15 mouse cellular contexts compared by ENCODE assay signal in the genomic region with DNA sequence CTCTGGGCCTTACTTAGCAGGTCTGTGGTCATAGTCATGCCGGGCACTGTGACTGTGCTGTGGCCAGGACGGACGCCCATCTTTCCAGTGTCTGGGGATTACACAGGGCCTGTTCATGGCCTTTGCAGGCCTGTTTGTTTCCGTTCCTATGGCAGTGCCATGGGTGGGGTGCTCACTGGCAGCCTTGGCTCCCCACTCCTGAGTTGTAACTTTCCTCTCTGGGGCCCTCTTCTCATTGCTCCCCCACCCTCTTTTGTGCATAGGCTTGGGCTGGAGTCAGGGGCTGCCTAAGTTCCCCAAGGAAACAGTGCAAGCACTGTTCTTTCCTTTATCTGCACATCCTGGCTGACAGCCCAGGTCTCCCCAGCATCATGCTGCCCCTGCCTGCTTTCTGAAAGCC.
DNase-seq lines count a peak whose midpoint lies in the region; ATAC-seq lines count a peak whose summit lies in the region.
"Had no signal": no experiment of that assay in that cellular context is flagged by ENCODE, and none has a peak within 500 bp of the region (broad histone marks: within the 10 kb centered on the region; RNA-seq: fewer than 3 reads in every experiment).

No protein-coding gene starts in this region.

- H3K27me3 ChIP-seq in forebrain, embryonic 16.5 days (replicated peaks; ENCODE audit: control insufficient read depth, insufficient read depth, low read length): peaks cover 2% of the 10 kb centered on the region; the same call in 1 of the 2 replicates
- peaks cover 38% of the 10 kb centered on the region for H3K27me3 ChIP-seq in forebrain, embryonic 13.5 days
- H3K27me3 ChIP-seq in embryonic facial prominence, embryonic 14.5 days (replicated peaks; ENCODE audit: control insufficient read depth, insufficient read depth, low read length): no peaks in the 10 kb centered on the region
- H3K27me3 ChIP-seq in neural tube, embryonic 14.5 days (ENCODE audit: control insufficient read depth, insufficient read depth, low read length): no peaks in the 10 kb centered on the region
- H3K27me3 ChIP-seq: limb, embryonic 13.5 days had no signal

- WGBS in forebrain, embryonic 16.5 days: 58% methylated on average over 4 of the region's 4 CpGs
- WGBS in forebrain, embryonic 13.5 days: 82% methylated on average over 4 of the region's 4 CpGs
- WGBS in embryonic facial prominence, embryonic 14.5 days: 70% methylated on average over 4 of the region's 4 CpGs
- WGBS in neural tube, embryonic 14.5 days: 76% methylated on average over 4 of the region's 4 CpGs

- DNase-seq in left cerebral cortex, postnatal 4 days: peak; percentile 38
- no peak for DNase-seq in left cerebral cortex, adult 11 months (ENCODE audit: low spot score)
- peak; percentile 20 for DNase-seq in embryonic facial prominence, embryonic 14.5 days (ENCODE audit: low spot score)
- DNase-seq in layer of hippocampus, adult 9-10 months (ENCODE audit: low spot score): no peak
- DNase-seq: gastrocnemius, postnatal 25 days; heart, postnatal 4 days; kidney, adult 18-20 months; kidney, postnatal 14 days; lung, postnatal 10 days; thymus, postnatal 36 days had no signal

- intact Hi-C loops in left cerebral cortex, postnatal 4 days (cut with DNase I): no loop called here

- H3K4me2 ChIP-seq in forebrain, embryonic 16.5 days (ENCODE audit: low read length): no peak overlapping the region
- no peak overlapping the region for H3K4me2 ChIP-seq in forebrain, embryonic 13.5 days
- H3K4me2 ChIP-seq in embryonic facial prominence, embryonic 14.5 days (ENCODE audit: low read depth, low read length): no peak overlapping the region
- H3K4me2 ChIP-seq in neural tube, embryonic 14.5 days (ENCODE audit: low read depth, low read length): no peak overlapping the region
- H3K4me2 ChIP-seq: limb, embryonic 13.5 days had no signal

- H3K9me3 ChIP-seq in forebrain, embryonic 16.5 days (ENCODE audit: control insufficient read depth, low read length): no peaks in the 10 kb centered on the region
- H3K9me3 ChIP-seq in forebrain, embryonic 13.5 days (replicated peaks): no peaks in the 10 kb centered on the region
- no peaks in the 10 kb centered on the region for H3K9me3 ChIP-seq in embryonic facial prominence, embryonic 14.5 days (ENCODE audit: control insufficient read depth, low read length)
- H3K9me3 ChIP-seq in neural tube, embryonic 14.5 days (ENCODE audit: control insufficient read depth, low read length): no peaks in the 10 kb centered on the region
- H3K9me3 ChIP-seq: limb, embryonic 13.5 days had no signal

- no peaks in the 10 kb centered on the region for H3K36me3 ChIP-seq in forebrain, embryonic 16.5 days (ENCODE audit: control insufficient read depth, insufficient read depth)
- H3K36me3 ChIP-seq in forebrain, embryonic 13.5 days (ENCODE audit: poor library complexity, severe bottlenecking): no peaks in the 10 kb centered on the region
- H3K36me3 ChIP-seq in embryonic facial prominence, embryonic 14.5 days (ENCODE audit: control insufficient read depth, insufficient read depth, low read length): no peaks in the 10 kb centered on the region
- no peaks in the 10 kb centered on the region for H3K36me3 ChIP-seq in neural tube, embryonic 14.5 days (ENCODE audit: control insufficient read depth, insufficient read depth, low read length)
- H3K36me3 ChIP-seq: limb, embryonic 13.5 days had no signal

- no peak overlapping the region for H3K27ac ChIP-seq in forebrain, embryonic 16.5 days (ENCODE audit: low read length)
- no peak overlapping the region for H3K27ac ChIP-seq in forebrain, embryonic 13.5 days
- H3K27ac ChIP-seq in embryonic facial prominence, embryonic 14.5 days (replicated peaks; ENCODE audit: low read depth, low read length): no peak overlapping the region
- no peak overlapping the region for H3K27ac ChIP-seq in neural tube, embryonic 14.5 days (ENCODE audit: low read depth, low read length)
- H3K27ac ChIP-seq: limb, embryonic 13.5 days; liver, embryonic 14.5 days had no signal

- 0 out of 2 replicates have a peak, but pooled peaks cover 2% of the 10 kb centered on the region for H3K4me1 ChIP-seq in forebrain, embryonic 16.5 days (replicated peaks; ENCODE audit: control insufficient read depth, insufficient read depth, low read length)
- H3K4me1 ChIP-seq in forebrain, embryonic 13.5 days: peaks cover 17% of the 10 kb centered on the region
- 0 out of 2 replicates have a peak, but pooled peaks cover 4% of the 10 kb centered on the region for H3K4me1 ChIP-seq in embryonic facial prominence, embryonic 14.5 days (ENCODE audit: control insufficient read depth, insufficient read depth, low read length)
- H3K4me1 ChIP-seq in neural tube, embryonic 14.5 days (ENCODE audit: control insufficient read depth, insufficient read depth, low read length): no peaks in the 10 kb centered on the region

- H3K4me3 ChIP-seq in forebrain, embryonic 16.5 days (replicated peaks; ENCODE audit: low read length): no peak overlapping the region
- no peak overlapping the region for H3K4me3 ChIP-seq in forebrain, embryonic 13.5 days
- H3K4me3 ChIP-seq in embryonic facial prominence, embryonic 14.5 days (ENCODE audit: low read depth, low read length): no peak overlapping the region
- H3K4me3 ChIP-seq in neural tube, embryonic 14.5 days (ENCODE audit: low read depth, low read length): no peak overlapping the region
- H3K4me3 ChIP-seq: limb, embryonic 13.5 days had no signal

- H3K9ac ChIP-seq in forebrain, embryonic 16.5 days (replicated peaks; ENCODE audit: low read depth, low read length): no peak overlapping the region
- H3K9ac ChIP-seq in forebrain, embryonic 13.5 days: no peak overlapping the region
- no peak overlapping the region for H3K9ac ChIP-seq in embryonic facial prominence, embryonic 14.5 days (ENCODE audit: low read depth, low read length)
- H3K9ac ChIP-seq in neural tube, embryonic 14.5 days (replicated peaks; ENCODE audit: low read depth, low read length): no peak overlapping the region
- H3K9ac ChIP-seq: limb, embryonic 13.5 days; liver, embryonic 14.5 days had no signal

- ATAC-seq in forebrain, embryonic 16.5 days: peak; percentile 64
- ATAC-seq in forebrain, embryonic 13.5 days: no peak
- peak; percentile 41; the same call in 1 of the 2 replicates for ATAC-seq in embryonic facial prominence, embryonic 14.5 days (ENCODE audit: low read depth)
- peak; percentile 80; the same call in 1 of the 2 replicates for ATAC-seq in neural tube, embryonic 14.5 days (ENCODE audit: low read depth)

Comparison
In these comparisons a context has a peak if more than half of its experiments do, and no peak if none do; other contexts are left out.
1. DNase-seq: peak in left cerebral cortex, postnatal 4 days (single experiment) and embryonic facial prominence, embryonic 14.5 days (single experiment); none in left cerebral cortex, adult 11 months (single experiment) and layer of hippocampus, adult 9-10 months (single experiment).